Mouse (Mus musculus) gastrocnemius, postnatal 36 days (tissue): ENCODE measurements around the gene Ankdd1a. TPM values are rescaled to one million over a fixed set of nuclear protein-coding genes. Genes with fewer than 3 reads are reported as not detected.

Source experiments
- DNase-seq, 2 experiments: peaks; one replicate each; pipeline ENCODE4 v3.0.0; 2022
- intact Hi-C: fragments of 180-260 bp; cut with DNase I; formaldehyde crosslinking; loops from one replicate; pipeline ENCODE4 v1.15.1; 2025
- long read RNA-seq, 2 experiments: library from polyadenylated mRNA; stranded (forward); transcript quantifications; one replicate each; pipeline ENCODE4 v2.0.0; 2021
- total RNA-seq, 2 experiments: library from RNA; stranded (reverse); gene quantifications; 2 replicates each; pipeline ENCODE4 v1.2.3; 2021

Ankdd1a gene
- not detected for total RNA-seq
- long read RNA-seq, experiment 1: 0 reads
- long read RNA-seq, experiment 2: 0 reads

DNA sequence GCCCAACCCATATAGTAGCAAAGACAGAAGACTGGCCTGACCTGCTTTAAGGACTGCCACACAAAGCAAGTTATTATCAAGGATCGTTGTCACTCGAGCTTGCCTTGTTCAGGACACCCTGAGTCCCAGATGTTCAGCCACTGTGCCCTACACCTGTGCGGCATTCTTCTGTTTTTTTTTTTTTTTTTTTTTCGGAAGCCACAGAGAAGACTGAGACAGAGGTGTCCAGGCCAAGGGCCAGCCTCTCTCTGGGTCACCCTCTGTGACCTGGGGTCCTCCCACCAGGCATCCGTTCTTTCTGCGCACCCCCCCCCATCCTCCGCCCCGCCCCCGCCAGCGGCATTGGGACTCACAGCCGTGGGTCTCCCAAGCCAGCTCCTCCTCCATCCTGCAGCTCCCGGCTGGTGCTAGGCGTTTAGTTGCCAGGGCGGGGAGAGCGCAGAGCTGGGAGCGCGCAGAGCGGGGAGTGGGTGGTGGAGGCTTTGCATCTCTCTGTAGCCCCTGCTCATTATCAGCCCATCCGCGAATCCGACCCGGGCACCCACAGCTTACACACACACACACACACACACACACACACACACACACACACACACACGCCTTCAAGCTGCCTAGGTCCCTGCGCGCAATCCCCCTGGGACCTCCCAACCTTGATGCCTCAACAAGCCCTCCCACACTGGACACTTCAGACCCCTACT, at the start of gene Ankdd1a:
Gene Ankdd1a, minus strand, starts transcription at position 387 of the 698 bp plus-strand sequence.
- DNase-seq: no peak
- intact Hi-C loops: loop anchor here (5.0 kb wide), 1 partner anchor 142 kb away; no protein-coding TSS in a partner anchor

DNA sequence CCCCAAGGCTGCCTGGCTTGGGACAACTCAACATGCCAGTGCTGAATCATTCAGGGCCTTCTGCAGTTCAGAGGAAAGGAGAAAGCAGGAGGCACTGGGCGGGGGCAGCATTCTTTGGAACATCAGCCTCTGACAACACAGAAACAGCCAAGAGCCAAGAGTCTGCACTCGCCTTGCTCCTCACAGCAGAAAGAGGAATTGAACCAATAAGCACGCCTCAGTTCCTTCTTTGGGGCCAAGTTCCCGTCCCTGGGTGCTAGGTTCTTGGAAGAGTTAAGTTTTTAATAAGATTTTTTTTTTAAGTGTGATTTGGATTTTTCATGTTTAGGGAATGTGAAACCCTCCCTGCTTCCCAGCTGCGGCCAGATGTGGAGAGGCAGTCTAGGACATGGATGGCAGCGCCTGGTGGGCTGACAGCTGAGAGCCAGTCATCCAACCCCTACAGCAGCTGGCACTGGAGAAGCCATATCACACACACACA, 49.5 kb upstream of the Ankdd1a start:
- intact Hi-C loops: no loop called here
- DNase-seq: peak; percentile 50 to 55

DNA sequence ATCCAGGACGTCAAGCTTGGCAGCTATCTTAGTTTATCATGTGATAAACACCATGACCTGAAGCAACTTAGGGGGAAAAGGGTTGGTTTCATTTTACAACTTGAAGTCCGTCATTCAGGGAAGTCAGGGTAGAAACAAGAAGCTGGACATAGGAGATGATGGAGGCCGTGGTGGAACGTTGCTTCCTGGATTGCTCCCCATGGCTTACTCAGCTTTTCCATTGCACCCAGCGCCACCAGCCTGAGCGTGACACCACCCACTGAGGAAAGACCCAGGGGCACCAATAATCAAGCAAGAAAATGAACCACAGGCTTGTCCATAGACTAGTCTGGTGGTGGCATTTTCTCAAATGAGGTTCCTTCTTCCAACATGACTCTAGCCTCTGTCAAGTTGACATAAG, 48.8 kb upstream of the Ankdd1a start:
- DNase-seq: peak in 1 of 2 experiments; percentile 13
- intact Hi-C loops: no loop called here

DNA sequence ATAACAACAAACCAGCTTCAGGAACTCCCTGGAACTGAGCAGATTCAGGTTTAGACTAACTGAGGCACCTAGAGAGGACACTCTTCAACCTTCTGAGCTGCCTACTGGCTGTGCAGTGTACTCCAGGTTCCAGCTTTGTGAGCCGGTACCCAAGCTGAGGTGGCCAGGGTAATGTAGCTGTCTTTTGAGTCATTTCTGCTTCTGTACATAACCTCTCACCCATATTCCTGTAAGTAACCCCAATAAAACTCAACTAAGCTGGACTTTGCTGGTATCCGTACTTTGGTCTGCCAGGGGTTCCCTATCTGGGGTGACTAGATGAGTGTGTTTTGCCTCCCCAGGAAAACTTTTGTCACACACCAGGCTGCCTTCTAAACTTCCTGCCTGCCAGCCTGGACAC, 44.7 kb upstream of the Ankdd1a start:
- intact Hi-C loops: no loop called here
- DNase-seq: no peak

DNA sequence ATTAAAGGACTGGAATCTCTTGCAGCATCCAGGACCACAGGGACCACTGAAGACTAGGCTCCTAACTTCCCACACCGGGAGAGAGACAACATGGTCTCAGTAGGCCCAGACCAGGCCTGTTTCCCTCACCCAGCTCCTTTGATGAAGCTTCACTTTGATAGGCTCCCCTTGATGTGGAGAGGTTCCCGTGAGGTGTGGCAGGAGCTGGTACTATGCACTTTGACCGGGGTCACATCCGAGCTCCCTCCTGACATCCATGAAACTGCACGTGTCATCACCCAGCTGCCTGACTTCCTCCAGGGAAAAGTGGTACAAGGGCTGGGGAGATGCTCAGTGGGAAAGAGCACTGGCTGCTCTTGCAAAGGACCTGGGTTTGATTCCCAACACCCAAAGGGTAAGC, 43.1 kb upstream of the Ankdd1a start:
- intact Hi-C loops: no loop called here
- DNase-seq: no peak

DNA sequence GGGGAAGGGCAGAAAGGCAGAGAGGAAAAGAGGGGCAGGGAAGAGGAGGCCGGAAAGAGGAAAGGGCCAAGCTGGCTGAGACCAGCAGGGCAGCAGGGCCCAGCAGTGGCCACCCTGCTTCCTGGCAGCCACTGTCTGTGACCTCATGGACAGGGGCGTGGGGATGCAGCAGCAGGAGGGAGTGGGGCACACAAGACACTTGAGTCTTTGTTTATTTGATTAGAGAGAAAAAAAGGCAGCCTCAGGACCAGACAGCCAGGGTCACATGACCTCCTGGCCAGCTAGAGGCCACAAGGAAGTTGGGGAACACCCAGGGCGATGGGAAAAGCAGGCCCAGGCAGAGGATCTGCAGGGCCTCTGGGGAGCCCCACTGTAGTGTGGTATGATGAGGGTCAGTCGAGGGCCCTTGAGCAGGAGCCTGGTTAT, 42.1 kb upstream of the Ankdd1a start:
- intact Hi-C loops: no loop called here

DNA sequence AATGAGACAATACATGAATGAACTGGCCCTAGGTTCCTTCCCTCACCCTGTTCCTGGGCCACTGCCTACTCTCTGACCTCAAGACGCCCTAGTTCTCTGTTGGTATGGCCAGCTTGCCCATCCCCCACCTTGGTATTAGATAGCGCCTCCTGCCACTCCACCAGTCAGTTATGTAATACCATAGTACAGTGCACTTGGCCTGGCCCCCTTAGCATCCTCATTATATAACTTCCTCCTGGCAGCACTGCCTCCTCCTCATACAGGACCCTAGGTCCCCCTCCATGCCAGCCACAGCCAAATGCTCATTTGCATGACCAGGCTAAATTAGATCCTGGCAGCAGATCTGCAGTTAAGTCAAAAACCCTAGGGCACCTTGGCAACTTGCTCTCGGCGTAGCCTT, 41.0 kb upstream of the Ankdd1a start:
- DNase-seq: peak; percentile 47 to 63
- intact Hi-C loops: no loop called here

More for the DNA sequence above, 42.1 kb upstream of the Ankdd1a start:
- DNase-seq: peak; percentile 61 to 63

DNA sequence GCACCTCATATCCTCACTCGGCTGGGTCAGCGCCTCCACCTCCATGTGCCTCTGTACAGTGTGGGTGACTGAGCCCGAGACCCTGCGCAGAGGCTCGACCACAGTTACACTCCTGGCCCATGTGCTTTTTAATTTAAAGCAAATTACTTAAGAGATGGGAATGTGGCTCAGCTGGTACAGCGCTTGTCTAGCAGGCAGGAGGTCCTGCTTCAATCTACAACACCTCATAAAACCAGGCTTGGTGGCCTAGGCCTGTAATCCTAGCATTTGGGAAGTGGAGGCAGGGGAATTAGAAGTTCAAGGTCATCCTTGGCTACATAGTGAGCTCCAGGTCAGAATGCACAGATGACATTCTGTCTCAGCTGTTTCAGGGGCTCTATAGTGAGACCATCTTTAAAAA, 38.8 kb upstream of the Ankdd1a start:
- intact Hi-C loops: no loop called here
- DNase-seq: no peak

DNA sequence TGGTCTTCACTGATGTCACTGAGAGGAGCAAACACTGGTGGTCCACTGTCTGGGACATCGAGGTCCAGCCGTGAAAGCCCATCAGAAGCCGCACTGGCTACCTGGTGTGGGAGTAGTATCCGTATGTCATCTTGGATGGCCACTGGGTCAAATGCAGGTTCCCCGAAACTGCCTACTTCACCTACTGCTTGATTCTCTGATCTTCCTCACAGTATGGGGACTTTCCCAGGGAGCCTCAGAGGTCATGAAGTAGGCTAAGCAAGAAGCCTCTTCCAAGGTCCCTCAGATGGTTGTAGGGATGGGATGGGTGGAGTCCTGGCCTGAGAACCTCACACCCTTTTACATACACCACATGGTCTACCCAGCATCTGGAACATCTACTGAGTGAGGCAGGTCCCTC, 37.0 kb upstream of the Ankdd1a start:
- intact Hi-C loops: no loop called here
- no peak for DNase-seq

DNA sequence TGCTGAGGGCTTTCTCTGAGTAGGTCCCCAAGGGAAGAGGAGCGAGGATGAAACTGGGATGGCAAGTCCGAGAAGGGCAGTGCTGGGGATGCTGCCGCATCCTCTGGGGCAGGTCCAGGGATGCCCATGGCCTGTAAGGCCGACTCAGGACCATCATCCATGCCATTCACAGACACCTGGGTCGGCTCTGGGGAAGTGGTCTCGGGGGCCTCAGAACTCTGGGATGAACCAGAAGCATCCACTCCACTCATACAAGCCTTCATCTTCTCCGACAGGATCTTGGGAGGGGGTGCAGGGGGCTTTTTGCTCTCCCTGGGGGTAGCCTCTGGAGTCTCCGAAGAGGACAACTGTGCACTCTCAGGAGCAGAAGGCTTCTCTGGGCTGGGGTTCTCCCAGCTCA, 36.4 kb upstream of the Ankdd1a start:
- intact Hi-C loops: no loop called here

DNA sequence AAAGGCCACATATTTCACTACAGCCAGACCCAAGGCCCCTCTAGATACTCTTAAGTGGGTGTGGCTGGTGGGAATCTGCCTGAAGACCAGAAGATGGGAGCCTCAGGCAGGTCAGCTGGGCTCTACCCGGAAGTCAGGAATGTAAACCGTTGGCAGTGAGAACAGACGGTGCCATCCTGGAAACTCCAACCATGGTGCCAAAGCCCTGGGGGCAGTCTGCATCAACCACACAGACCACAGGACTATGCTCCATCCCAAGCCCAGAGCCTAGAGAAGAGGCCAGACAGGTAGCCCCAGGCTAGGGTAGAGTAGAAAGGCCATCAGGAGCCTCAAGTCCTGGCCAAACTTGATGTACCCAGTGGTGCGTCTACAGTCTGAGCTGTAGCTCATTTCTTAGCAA, 35.6 kb upstream of the Ankdd1a start:
- intact Hi-C loops: no loop called here
- DNase-seq: no peak

More for the DNA sequence above, 36.4 kb upstream of the Ankdd1a start:
- DNase-seq: no peak

DNA sequence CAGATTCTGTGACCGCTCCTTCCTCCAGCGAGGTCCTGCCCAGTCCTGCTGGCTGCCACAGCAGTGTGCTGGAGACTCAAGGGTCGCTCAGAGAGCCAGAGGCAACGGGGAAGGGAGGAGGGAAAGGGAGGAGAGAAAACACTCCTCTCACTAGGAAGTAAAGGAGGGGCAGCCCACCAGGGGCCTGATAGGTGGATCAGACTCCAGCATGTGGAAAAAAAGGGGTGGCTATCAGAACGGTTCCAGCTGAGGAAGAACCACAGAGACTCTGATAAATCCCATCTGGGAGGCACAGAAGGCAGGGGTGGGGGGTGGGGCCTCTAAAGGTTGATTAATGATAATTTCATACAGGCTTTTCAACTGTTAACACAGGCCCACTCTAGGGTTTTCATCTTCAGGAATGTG, 35.0 kb upstream of the Ankdd1a start:
- no peak for DNase-seq
- intact Hi-C loops: no loop called here

DNA sequence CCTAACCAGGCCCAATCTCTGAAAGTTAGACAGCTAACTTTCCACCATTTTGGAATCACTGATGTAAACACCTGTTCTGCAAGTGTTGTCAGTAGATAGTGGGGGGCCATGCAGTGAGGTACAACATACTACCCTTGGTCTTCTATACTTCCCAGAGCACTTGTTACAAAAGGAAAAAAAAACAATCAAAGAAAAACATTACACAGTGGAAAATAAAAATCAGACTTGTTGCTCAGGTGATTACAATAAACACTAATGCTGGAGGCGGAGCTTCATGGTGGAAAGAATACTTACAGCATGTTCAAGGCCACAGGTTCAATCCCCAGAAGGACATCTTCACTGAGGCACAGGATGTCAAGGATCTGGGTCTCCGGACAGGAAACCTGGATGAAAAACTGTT, 32.7 kb upstream of the Ankdd1a start:
- intact Hi-C loops: no loop called here
- no peak for DNase-seq

DNA sequence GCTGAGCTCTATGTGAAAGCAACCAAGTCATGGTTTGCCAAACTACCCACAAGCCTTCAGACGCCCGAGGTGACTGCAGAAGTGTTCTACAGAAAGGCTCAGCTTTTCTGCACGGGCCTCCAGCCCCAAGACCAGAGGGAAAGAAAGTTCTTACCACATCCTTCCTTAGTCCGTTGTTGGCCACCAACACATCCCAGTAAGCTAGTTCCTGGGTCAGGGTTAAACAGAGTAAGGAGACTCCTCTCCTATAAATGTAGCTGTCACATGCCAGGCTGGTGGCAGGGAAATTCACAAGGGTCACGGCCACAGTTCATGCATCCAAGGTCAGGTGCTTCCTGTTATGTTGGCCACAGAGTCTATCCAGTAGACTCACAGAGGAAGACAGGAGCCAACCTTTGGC, 32.1 kb upstream of the Ankdd1a start:
- no peak for DNase-seq

DNA sequence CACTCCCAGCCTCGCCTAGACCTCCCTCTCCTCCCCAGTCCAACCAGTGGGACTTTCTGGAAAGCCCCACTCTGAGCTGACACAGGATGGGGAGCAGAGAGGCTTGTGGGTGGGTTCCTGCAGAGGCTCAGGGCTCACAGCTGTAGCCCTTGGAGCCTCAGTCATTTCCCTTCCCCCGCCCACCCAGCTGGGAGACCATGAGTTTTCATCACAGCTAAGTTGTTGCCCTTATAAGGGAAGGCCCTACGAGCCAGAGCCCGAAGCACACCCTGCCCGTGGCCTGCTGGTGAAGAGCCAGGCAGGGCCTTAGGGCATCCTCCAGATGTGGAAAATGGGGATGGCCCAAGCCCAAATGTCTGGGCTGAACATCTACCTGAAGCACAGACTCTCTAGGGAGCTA, 31.0 kb upstream of the Ankdd1a start:
- peak; percentile 72 to 74 for DNase-seq
- intact Hi-C loops: no loop called here

More for the DNA sequence above, 32.1 kb upstream of the Ankdd1a start:
- intact Hi-C loops: no loop called here

DNA sequence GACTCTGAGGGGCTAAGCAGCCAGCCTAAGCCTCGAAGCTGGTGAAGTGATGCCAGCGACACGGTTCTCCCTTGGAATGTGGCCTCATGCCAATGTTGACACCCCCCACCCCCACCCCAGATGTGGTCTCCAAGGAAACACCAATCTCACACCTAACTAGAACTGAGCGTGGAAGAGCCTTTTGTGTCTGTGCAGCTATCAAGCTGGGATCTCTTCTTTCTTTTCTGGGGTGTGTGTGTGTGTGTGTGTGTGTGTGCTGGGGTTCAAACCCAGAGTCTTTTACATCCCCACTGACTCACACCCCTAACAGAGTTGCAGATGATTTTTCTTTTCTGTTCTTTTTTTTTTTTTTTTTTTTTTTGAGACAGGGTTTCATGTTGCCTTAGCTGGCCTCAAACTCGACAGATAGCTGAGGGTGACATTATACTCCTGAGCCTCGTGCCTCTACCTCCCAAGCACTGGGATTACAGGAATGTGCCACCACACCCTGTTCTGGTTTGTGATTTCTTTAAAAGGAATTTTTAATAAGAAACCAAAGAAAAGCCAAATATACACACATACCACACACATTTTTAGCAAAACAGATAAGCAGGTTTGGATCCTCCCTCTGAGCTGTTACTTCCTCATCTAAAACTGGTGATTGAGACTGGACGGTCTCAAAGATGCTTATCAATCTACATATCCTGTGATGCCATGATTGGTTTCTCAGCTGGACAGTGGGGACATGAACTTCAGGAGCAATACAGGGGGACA, 30.3 kb upstream of the Ankdd1a start:
- intact Hi-C loops: no loop called here
- DNase-seq: no peak

DNA sequence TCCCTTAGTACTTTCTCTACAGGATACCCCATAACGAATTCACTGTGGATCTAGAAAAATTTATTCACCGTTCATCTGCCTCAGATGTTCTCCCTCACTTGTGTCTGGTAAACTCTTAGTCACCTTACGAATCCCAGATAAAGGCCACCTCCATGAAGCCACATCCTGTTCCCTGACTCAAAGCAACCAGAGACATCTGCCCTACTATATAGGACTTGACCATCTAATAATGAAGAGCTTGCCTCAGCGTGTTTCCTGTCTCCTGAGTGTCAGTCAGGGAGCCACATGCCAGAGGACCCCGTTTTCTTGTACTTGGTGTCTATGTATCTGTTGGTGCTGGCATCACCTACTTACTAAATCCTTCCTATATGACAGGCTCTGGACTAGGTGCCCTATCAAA, 29.6 kb upstream of the Ankdd1a start:
- no peak for DNase-seq
- intact Hi-C loops: no loop called here

DNA sequence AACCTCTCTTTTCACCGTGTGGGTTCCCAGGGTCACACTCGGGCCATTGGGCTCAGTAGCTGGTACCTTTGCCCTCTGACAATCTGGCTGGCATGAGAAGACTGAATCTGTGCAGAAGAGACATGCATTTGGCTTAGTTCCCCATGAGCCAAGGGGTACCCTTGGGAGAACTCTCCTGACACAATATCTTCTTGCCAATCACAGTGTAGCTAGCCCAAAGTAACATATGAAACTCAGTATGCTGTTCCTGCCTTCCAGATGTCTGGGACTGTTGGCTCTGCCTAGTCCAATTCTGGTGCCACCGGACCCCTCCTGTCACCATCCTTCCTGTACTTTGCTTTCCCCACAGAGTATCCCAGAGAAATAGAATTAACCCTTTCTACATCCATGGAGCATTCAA, 29.1 kb upstream of the Ankdd1a start:
- intact Hi-C loops: no loop called here
- DNase-seq: no peak

DNA sequence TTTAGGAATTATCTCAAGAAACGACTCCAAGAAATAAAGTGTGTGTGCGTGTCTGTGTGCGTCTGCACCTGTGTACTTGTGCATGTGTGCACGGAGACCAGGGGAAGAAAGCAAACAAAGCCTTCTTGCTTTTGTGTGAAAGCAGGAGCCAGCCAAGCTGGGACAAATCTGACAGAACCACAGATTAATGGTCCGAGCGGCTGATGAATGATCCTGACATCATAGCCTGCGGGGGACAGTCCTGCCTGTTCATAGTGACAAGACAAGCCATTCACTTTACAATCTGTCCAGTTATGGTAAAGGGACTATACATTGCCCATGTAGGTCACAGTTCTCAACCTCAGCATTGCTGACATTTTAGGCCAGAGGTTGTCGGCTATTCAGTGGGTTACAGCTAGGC, 28.3 kb upstream of the Ankdd1a start:
- DNase-seq: no peak
- intact Hi-C loops: no loop called here

DNA sequence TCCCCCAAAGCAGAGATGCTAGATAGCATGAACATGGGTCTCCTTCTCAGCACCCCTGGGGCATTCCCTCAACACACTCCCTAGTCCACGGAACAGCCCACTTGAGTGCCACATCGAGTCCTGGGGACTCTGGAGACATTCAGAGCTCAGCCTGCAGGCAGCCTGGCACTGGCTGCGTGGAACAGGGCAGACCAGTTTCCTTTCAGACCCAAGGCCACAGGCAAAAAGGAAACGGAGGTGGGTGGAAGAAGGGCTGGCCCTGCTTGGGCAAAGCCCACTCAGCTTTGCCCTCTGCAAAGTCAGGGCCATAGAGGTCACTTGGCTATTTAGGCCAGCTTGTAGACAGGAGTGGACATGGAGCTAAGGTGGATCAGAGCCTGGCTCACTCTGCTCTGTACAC, 27.9 kb upstream of the Ankdd1a start:
- intact Hi-C loops: no loop called here
- no peak for DNase-seq

DNA sequence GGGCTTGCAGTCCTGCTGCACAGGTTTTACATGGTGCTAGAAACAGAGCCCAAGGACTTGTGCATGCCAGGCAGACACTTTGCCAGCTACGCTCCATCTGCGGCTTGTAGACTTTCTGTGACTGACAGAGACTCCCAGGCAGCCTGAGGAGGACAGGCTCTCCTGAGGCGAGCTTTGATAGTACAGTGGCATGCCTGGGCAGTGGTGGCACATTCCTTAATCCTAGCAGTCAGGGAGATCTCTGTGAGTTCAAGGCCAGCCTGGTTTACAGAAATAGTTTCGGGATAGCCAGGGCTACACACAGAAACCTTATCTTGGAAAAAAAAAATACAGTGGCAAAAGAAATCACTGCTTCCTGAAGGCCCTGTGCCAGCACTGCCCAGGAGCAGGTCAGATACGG, 27.1 kb upstream of the Ankdd1a start:
- no peak for DNase-seq
- intact Hi-C loops: no loop called here

DNA sequence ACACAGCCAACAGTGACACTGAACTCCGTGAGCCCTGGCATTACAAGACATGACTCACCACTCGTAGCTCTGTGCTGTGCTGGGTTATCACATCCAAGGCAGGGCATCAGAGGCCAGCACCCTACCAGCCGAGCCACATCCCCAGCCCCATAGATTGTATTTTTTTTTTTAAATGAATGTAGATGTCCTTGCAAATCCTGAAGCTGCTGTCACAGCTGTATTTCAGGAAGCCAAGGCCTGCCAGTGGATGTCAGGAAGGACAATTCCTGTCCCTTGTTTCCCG, 26.4 kb upstream of the Ankdd1a start:
- no peak for DNase-seq
- intact Hi-C loops: no loop called here
